Mouse (Mus musculus) neural tube, embryonic 12.5 days (tissue): ENCODE results near the gene Adamts15. TPM values are rescaled to one million over a fixed set of nuclear protein-coding genes. Genes with fewer than 3 reads are reported as not detected.

Experiments
- ATAC-seq: fragments of 200-750 bp; cut with Nextera tagmentation; 2 replicates; pipeline ENCODE4 v1.8.0; 2017; ENCODE audit warnings: low read depth, mild to moderate bottlenecking, moderate TSS enrichment, moderate library complexity; ENCODE audit not compliant: low FRiP score
- H3K27ac ChIP-seq: fragments of 300-500 bp; sonication (generic); 2 replicates; pipeline ENCODE4 v1.5.1; 2016
- H3K27me3 ChIP-seq: fragments of 300-500 bp; sonication (generic); replicated peaks from 2 replicates; pipeline ENCODE4 v1.6.1; 2016; ENCODE audit warnings: mild to moderate bottlenecking
- H3K36me3 ChIP-seq: fragments of 300-500 bp; sonication (generic); 2 replicates; pipeline ENCODE4 v1.6.1; 2016; ENCODE audit warnings: mild to moderate bottlenecking
- H3K4me1 ChIP-seq: fragments of 300-500 bp; sonication (generic); 2 replicates; pipeline ENCODE4 v1.6.1; 2016
- H3K4me2 ChIP-seq: fragments of 300-500 bp; sonication (generic); replicated peaks from 2 replicates; pipeline ENCODE4 v1.6.1; 2016; ENCODE audit warnings: mild to moderate bottlenecking
- H3K4me3 ChIP-seq: fragments of 300-500 bp; sonication (generic); 2 replicates; pipeline ENCODE4 v1.5.1; 2016
- H3K9ac ChIP-seq: fragments of 300-500 bp; sonication (generic); 2 replicates; pipeline ENCODE4 v1.6.1; 2016; ENCODE audit warnings: mild to moderate bottlenecking
- H3K9me3 ChIP-seq: fragments of 300-500 bp; sonication (generic); 2 replicates; pipeline ENCODE4 v1.6.1; 2016; ENCODE audit warnings: mild to moderate bottlenecking
- WGBS: fragments of 180-500 bp; shearing (Covaris S2); methylation state at CpG from one replicate; pipeline ENCODE4 v1.1.7; 2016; 5-methylcytosine and 5-hydroxymethylcytosine counted together
- polyA plus RNA-seq: library from polyadenylated mRNA; unstranded; fragments of >200 nt; fragmentation: Nextera tagmentation; extraction: Ambion mirVana; gene quantifications from 2 replicates; pipeline ENCODE4 v1.2.1, GENCODE M21; 2016

The Adamts15 gene
- polyA plus RNA-seq, 1 experiment from 2014 or later: 8.4 TPM

DNA sequence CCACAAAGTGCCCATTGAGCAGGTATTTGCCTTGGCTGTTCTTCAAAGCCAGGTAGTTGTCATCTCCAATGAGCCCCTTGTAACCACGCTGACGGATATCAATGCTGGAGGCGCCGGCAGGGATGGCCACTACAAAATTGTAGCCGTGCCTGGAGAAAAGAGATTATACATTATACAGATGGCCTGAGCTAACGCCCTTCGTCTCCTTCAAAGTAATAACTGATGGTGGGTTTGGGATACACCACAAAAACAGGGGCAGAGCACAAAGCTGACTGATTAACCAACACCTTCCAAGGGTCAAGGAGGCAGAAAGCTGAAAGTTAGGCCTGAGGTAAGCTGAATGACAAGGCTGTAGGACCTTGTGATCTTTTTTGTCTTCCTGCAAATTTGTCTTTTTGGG, 19.6 kb downstream of the Adamts15 start:
- Histone ChIP-seq H3K36me3 (peaks cover 8% of the 10 kb centered on the region; the same call in 1 of the 2 replicates), H3K9ac (no peak overlapping the region), H3K4me3 (no peak overlapping the region), H3K27me3 (no peaks in the 10 kb centered on the region), H3K4me1 (no peaks in the 10 kb centered on the region), H3K4me2 (no peak overlapping the region), H3K9me3 (no peaks in the 10 kb centered on the region), H3K27ac (no peak overlapping the region)
- 95% methylated on average over 7 of the region's 7 CpGs for WGBS
- ATAC-seq: no peak

DNA sequence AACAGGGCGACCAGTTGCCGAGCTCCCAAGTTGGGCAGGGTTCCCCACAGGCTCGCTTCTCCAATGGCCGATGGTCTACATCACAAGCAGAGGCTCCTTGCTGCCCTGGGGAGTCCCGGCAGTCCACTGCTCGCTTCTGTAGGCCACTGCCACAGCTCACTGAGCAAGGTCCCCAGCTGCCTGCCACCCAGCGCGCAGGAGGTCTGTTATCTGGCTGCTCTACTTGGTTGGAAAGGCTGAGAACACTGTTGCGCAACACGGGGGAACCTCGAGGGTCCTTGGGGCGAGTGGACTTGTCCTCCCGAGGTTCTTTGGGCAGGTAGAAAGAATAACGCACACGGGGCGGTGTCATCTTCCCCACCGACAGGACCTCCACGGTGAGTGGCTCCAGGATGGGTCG, 20.1 kb downstream of the Adamts15 start:
- Histone ChIP-seq H3K9me3 (no peaks in the 10 kb centered on the region), H3K4me2 (no peak overlapping the region), H3K36me3 (peaks cover 8% of the 10 kb centered on the region; the same call in 1 of the 2 replicates), H3K27ac (no peak overlapping the region), H3K4me1 (no peaks in the 10 kb centered on the region), H3K4me3 (no peak overlapping the region), H3K9ac (no peak overlapping the region), H3K27me3 (no peaks in the 10 kb centered on the region)
- no peak for ATAC-seq
- 94% methylated on average over 19 of the region's 19 CpGs for WGBS

DNA sequence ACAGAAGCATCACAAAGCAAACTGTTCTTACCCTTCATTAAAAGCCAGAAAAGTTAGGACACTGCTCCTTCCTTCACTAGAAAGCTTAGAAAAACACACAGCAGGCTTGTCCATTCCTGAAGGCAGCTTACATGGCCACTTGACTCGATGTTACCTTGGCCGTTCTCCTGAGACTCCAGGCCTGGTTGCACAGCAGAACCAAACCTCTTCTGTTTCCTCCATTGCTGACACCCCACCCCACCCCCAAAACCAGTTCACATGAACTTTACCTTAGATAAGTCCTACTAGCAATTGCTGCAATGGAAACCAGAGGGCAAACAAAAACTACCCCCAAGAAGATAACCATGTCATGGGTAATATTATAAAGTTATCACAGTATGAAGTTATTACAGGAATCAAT, 25.1 kb downstream of the Adamts15 start:
- Histone ChIP-seq H3K9me3 (no peaks in the 10 kb centered on the region), H3K9ac (no peak overlapping the region), H3K27ac (no peak overlapping the region), H3K4me3 (no peak overlapping the region), H3K4me1 (no peaks in the 10 kb centered on the region), H3K4me2 (no peak overlapping the region), H3K36me3 (peaks cover 6% of the 10 kb centered on the region; the same call in 1 of the 2 replicates), H3K27me3 (no peaks in the 10 kb centered on the region)
- WGBS: 93% methylated on average over 2 of the region's 2 CpGs
- ATAC-seq: no peak

DNA sequence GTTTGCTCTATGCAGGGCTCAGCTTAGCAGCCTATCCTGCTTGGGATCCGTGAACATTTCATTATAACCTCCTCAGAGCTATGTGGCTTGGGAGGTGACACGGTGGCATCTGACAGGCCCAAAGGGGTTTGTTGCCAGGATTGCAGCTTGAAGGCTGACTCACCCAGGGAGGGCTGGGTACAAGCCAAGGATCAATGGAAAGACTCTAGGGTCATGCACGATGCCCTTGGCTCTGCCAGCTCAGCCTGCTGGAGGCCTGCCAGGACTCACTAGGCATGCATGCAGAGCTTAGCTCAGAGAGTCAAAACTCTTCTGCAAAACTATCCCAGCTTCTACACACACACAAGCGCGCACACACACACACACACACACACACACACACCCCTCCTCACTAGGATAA, 25.5 kb downstream of the Adamts15 start:
- no peaks in the 10 kb centered on the region for H3K27me3 ChIP-seq
- no peak overlapping the region for H3K4me3 ChIP-seq
- H3K4me1 ChIP-seq: no peaks in the 10 kb centered on the region
- H3K36me3 ChIP-seq: peaks cover 5% of the 10 kb centered on the region; the same call in 1 of the 2 replicates
- no peak overlapping the region for H3K9ac ChIP-seq
- 85% methylated on average over 5 of the region's 5 CpGs for WGBS
- H3K4me2 ChIP-seq: no peak overlapping the region
- ATAC-seq: no peak
- no peaks in the 10 kb centered on the region for H3K9me3 ChIP-seq
- no peak overlapping the region for H3K27ac ChIP-seq

DNA sequence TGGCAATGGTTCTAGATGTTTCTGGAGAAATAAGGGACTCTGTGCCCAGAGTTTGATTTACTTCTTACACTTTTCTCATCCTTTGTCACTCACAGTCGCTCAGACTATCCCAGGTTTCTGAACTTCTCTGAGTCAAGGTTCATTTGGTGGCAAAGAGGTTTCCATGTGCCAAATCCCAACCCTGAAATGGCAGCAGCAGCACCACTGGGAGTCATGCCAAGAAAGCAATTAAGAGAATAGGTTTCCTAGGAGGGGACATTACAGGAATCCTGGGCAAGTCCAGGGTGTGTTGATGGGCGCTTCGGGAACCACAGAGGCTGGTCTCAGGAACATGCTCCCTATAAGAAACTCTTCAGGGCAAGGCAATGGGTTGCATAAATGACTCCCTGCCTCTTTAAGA, 26.6 kb downstream of the Adamts15 start:
- H3K4me2 ChIP-seq: no peak overlapping the region
- no peak overlapping the region for H3K9ac ChIP-seq
- ATAC-seq: no peak
- H3K9me3 ChIP-seq: no peaks in the 10 kb centered on the region
- H3K36me3 ChIP-seq: no peaks in the 10 kb centered on the region
- H3K4me3 ChIP-seq: no peak overlapping the region
- no peaks in the 10 kb centered on the region for H3K4me1 ChIP-seq
- no peaks in the 10 kb centered on the region for H3K27me3 ChIP-seq
- 92% methylated on average over 3 of the region's 3 CpGs for WGBS
- no peak overlapping the region for H3K27ac ChIP-seq

DNA sequence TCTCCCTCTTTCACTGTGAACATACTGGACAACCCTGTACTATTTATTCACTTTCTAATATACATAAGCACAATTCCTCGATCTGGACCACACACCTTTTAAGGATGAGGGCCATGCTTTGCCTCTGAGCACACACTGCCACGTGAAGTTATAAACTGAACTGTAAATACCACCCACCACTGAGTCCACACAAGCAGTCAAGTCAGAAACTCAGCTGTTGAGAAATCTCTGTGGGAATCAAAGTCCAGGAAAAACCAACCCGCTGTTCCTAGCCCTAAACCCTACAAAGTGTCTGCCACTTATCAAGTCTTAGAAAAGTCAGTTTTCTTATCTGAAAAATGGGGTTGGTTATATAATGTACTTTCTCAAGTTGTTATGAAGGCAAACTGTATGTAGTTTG, 36.0 kb downstream of the Adamts15 start:
- Histone ChIP-seq H3K36me3 (no peaks in the 10 kb centered on the region), H3K9ac (no peak overlapping the region), H3K27me3 (no peaks in the 10 kb centered on the region), H3K9me3 (no peaks in the 10 kb centered on the region), H3K4me2 (no peak overlapping the region), H3K4me1 (no peaks in the 10 kb centered on the region), H3K4me3 (no peak overlapping the region), H3K27ac (no peak overlapping the region)
- ATAC-seq: no peak
- WGBS: 84% methylated on average over 3 of the region's 3 CpGs

DNA sequence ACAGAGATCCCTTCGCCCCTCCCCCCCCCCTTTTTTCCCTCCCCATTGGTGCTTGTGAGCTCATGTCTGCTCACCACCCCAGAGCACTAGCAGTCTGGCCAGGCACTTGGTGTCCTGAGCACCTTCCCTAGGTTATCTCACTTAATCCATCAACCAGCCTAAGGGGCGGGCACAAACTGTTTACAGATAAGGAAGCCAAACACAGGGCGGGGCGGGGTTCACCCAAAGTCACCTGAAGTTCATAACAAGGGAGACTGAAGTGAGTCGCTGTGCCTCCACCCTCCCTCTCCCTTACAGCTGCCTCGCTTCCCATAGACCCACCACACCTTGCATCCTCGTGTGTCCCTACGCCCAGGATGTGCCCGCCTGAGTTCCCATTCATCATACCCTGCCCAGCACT, 41.7 kb downstream of the Adamts15 start:
- no peak for ATAC-seq
- Histone ChIP-seq H3K27me3 (no peaks in the 10 kb centered on the region), H3K27ac (no peak overlapping the region), H3K9me3 (no peaks in the 10 kb centered on the region), H3K9ac (no peak overlapping the region), H3K4me3 (no peak overlapping the region), H3K4me1 (no peaks in the 10 kb centered on the region), H3K36me3 (no peaks in the 10 kb centered on the region), H3K4me2 (no peak overlapping the region)
- WGBS: 91% methylated on average over 9 of the region's 9 CpGs

DNA sequence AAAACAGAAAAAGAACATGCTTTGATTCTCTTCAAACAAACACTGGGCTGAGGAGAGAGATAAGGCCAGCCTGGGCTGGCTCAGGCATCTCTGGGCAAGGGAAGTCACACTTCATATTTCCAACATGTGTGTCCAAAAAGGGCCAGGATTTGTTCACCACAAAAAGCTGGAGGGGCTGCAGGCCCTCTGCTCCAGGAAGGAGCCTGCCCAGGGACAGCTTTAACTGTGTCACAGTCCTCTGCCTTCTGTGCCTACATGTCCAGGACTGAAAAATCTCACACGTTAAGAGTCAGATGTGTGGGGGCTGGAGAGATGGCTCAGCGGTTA, 42.3 kb downstream of the Adamts15 start:
- no peaks in the 10 kb centered on the region for H3K4me1 ChIP-seq
- H3K27ac ChIP-seq: no peak overlapping the region
- no peaks in the 10 kb centered on the region for H3K36me3 ChIP-seq
- H3K27me3 ChIP-seq: no peaks in the 10 kb centered on the region
- ATAC-seq: no peak
- H3K4me3 ChIP-seq: no peak overlapping the region
- WGBS: 86% methylated on average over 2 of the region's 2 CpGs
- no peak overlapping the region for H3K9ac ChIP-seq
- no peak overlapping the region for H3K4me2 ChIP-seq
- H3K9me3 ChIP-seq: no peaks in the 10 kb centered on the region

DNA sequence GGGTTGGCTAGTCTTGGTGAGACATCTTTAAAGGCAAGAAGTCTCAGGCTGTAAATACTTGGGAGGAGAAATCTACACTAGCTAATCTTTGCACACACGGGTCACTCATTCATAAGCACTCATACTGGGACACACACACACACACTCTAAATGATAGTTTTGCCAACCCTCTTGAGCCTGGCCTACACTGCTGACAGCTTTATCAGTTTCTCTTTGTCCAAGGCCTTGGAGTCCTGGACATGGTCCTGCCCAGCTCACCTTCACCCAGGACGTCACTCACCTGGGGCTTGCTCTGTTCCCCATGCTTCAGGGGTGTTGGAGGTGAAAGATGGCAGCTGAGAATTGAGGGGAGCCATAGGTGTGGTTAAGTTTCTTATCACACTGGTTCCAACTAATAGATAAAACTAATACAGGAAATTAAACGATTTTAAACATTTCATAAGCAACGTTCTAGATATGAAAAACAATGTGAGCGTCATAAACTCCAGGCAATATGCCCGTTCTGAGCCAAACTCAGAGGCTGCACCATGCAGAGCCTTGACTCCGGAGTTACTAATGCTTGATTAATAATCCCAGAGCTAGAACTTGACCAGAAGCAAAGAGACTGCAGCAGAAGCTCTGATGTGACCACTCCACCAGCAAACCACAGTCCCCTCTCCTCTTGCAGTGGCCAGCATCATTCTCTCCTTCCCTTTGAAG, 42.9 kb downstream of the Adamts15 start:
- Histone ChIP-seq H3K9me3 (no peaks in the 10 kb centered on the region), H3K4me2 (no peak overlapping the region), H3K27me3 (no peaks in the 10 kb centered on the region), H3K36me3 (no peaks in the 10 kb centered on the region), H3K9ac (no peak overlapping the region), H3K4me3 (no peak overlapping the region), H3K4me1 (no peaks in the 10 kb centered on the region), H3K27ac (no peak overlapping the region)
- 90% methylated on average over 7 of the region's 7 CpGs for WGBS
- no peak for ATAC-seq

DNA sequence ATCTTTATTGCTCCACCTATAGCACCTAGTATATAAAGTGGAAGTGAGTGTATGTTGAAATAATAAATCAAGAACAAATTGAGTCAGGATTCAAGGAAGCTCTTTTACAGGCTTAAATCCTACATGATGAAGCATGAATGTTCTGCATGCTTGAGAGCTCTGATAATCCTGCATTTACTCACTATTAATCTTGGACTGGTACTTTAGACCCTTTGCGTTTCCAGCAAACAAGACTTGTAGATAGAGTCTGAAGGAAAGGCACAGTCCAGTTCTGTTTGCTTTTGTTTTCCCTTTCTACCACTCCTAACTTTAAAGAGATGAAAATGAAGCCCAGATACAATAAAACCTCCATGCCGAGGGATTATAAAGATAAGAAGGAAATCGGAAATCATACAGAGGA, 45.7 kb downstream of the Adamts15 start:
- H3K27me3 ChIP-seq: no peaks in the 10 kb centered on the region
- H3K9ac ChIP-seq: no peak overlapping the region
- no peaks in the 10 kb centered on the region for H3K36me3 ChIP-seq
- 88% methylated on average over 3 of the region's 3 CpGs for WGBS
- no peak overlapping the region for H3K4me3 ChIP-seq
- H3K4me1 ChIP-seq: no peaks in the 10 kb centered on the region
- H3K9me3 ChIP-seq: no peaks in the 10 kb centered on the region
- no peak overlapping the region for H3K27ac ChIP-seq
- no peak for ATAC-seq
- H3K4me2 ChIP-seq: no peak overlapping the region

DNA sequence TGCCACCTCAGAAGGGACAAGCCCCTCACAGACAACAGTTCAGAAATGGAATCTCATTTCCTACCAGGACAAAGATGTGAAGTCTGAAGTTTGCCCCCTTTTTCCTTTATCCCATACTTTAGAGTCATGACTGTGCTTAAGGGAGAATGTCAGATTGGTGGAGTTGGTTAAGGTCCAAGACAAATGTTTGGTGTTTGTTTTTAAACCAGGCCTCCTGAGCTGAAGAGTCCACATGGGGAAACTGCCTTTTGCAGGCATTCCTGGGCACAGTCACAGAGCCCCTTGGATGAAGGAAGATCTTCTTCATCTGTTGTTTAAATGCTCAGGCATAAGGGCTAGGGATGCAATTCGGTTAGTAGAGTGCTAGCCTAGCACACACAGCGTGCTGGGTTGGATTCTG, 66.4 kb downstream of the Adamts15 start:
- 79% methylated on average over 2 of the region's 2 CpGs for WGBS

DNA sequence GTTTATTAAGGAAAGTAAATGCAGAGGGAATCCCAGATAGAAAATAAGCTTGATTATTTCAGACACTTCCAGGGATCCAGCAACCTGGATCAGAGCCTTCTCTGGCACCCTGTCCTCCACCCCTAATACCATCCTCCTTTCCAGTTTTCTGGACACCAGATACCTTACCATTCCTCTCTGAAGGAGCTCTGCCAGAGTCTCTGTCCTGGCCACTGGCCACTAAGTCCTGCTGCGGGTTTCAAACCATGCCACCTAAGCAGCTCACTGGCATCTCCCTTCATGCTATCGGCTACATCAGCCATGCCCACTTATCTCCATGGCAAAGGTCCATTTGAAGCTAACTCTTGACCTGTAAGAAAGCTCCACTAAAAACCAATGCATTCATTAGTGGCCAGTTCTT, 70.4 kb downstream of the Adamts15 start:
- Histone ChIP-seq H3K27ac (no peak overlapping the region), H3K9ac (no peak overlapping the region), H3K4me3 (no peak overlapping the region), H3K36me3 (no peaks in the 10 kb centered on the region), H3K4me2 (no peak overlapping the region), H3K9me3 (no peaks in the 10 kb centered on the region), H3K4me1 (no peaks in the 10 kb centered on the region), H3K27me3 (no peaks in the 10 kb centered on the region)
- 90% methylated on average over 2 of the region's 2 CpGs for WGBS
- ATAC-seq: no peak

More for the DNA sequence above, 66.4 kb downstream of the Adamts15 start:
- Histone ChIP-seq H3K9me3 (no peaks in the 10 kb centered on the region), H3K36me3 (no peaks in the 10 kb centered on the region), H3K4me3 (no peak overlapping the region), H3K4me1 (no peaks in the 10 kb centered on the region), H3K27ac (no peak overlapping the region), H3K9ac (no peak overlapping the region), H3K27me3 (no peaks in the 10 kb centered on the region), H3K4me2 (no peak overlapping the region)
- no peak for ATAC-seq

DNA sequence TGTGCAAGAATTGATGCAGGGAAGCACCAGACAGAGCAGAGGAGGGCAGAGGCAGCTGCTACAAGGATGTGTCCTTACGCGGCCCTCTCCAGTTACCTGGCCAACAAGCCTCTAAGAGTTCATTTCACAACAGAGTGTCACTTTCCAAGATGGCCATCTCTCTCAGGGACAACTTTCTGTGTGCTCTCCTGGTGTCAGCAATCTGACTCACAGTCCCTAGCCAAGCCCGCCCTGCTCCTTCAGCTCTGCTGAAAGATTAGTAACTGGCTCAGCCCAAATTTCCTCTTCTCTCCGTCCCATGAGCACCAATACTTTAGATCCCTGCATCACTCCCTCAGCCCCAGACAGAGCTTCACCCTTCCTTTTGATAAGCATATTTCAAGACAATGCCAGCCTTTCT, 72.3 kb downstream of the Adamts15 start:
- H3K27ac ChIP-seq: no peak overlapping the region
- H3K4me3 ChIP-seq: no peak overlapping the region
- no peaks in the 10 kb centered on the region for H3K9me3 ChIP-seq
- ATAC-seq: no peak
- 85% methylated on average over 4 of the region's 4 CpGs for whole genome bisulfite sequencing
- no peak overlapping the region for H3K9ac ChIP-seq
- H3K4me2 ChIP-seq: no peak overlapping the region
- no peaks in the 10 kb centered on the region for H3K27me3 ChIP-seq
- H3K4me1 ChIP-seq: no peaks in the 10 kb centered on the region
- H3K36me3 ChIP-seq: no peaks in the 10 kb centered on the region
